Mouse (Mus musculus): ENCODE results near the gene Otulinl. TPM values are rescaled to one million over a fixed set of nuclear protein-coding genes. Genes with fewer than 3 reads are reported as not detected.

Otulinl gene
- polyA plus RNA-seq, 1 experiment from 2014 or later = 8.8 TPM

- WGBS = 39% methylated on average over 11 of the region's 11 CpGs
Observed at GRCm38 (mm10) chr15:27702031-27702971, 20.9 kb upstream of the Otulinl start.

GRCm38 (mm10) chr15:27697632-27698031 is 16.3 kb upstream of the Otulinl start:
- no peak overlapping the region for H3K27ac ChIP-seq
- no peak overlapping the region for H3K4me3 ChIP-seq
- no peak overlapping the region for H3K4me2 ChIP-seq
- H3K4me1 ChIP-seq = peaks cover 6% of the 10 kb centered on the region
- no peaks in the 10 kb centered on the region for H3K36me3 ChIP-seq (ENCODE audit: poor library complexity, severe bottlenecking)
- no peak overlapping the region for H3K9ac ChIP-seq
- no peak for ATAC-seq
- no peaks in the 10 kb centered on the region for H3K27me3 ChIP-seq
- 95% methylated on average over 5 of the region's 5 CpGs for WGBS
- no peaks in the 10 kb centered on the region for H3K9me3 ChIP-seq (replicated peaks)

More at GRCm38 (mm10) chr15:27702031-27702971, 20.9 kb upstream of the Otulinl start:
- Histone ChIP-seq H3K27ac (no peak overlapping the region), H3K9me3 (replicated peaks) (no peaks in the 10 kb centered on the region), H3K4me1 (peaks cover 14% of the 10 kb centered on the region), H3K4me2 (no peak overlapping the region), H3K27me3 (no peaks in the 10 kb centered on the region), H3K9ac (no peak overlapping the region), H3K36me3 (ENCODE audit: poor library complexity, severe bottlenecking) (no peaks in the 10 kb centered on the region), H3K4me3 (no peak overlapping the region)
- ATAC-seq = no peak

- WGBS = 94% methylated on average over 10 of the region's 10 CpGs
- Histone ChIP-seq H3K27me3 (no peaks in the 10 kb centered on the region), H3K4me3 (no peak overlapping the region), H3K4me1 (no peaks in the 10 kb centered on the region), H3K36me3 (ENCODE audit: poor library complexity, severe bottlenecking) (no peaks in the 10 kb centered on the region), H3K9ac (no peak overlapping the region), H3K27ac (no peak overlapping the region), H3K4me2 (no peak overlapping the region), H3K9me3 (replicated peaks) (no peaks in the 10 kb centered on the region)
- ATAC-seq = no peak
Observed at GRCm38 (mm10) chr15:27693235-27693634, 11.9 kb upstream of the Otulinl start.

- Histone ChIP-seq H3K27me3 (no peaks in the 10 kb centered on the region), H3K4me2 (no peak overlapping the region), H3K27ac (no peak overlapping the region), H3K9me3 (replicated peaks) (no peaks in the 10 kb centered on the region), H3K4me3 (no peak overlapping the region), H3K4me1 (no peaks in the 10 kb centered on the region), H3K9ac (no peak overlapping the region), H3K36me3 (ENCODE audit: poor library complexity, severe bottlenecking) (no peaks in the 10 kb centered on the region)
- WGBS = 66% methylated on average over 7 of the region's 7 CpGs
- ATAC-seq = no peak
Observed at GRCm38 (mm10) chr15:27692161-27692560, 10.8 kb upstream of the Otulinl start.

- 89% methylated on average over 7 of the region's 7 CpGs for WGBS
- Histone ChIP-seq H3K36me3 (ENCODE audit: poor library complexity, severe bottlenecking) (no peaks in the 10 kb centered on the region), H3K9ac (no peak overlapping the region), H3K9me3 (replicated peaks) (no peaks in the 10 kb centered on the region), H3K4me1 (no peaks in the 10 kb centered on the region), H3K27ac (no peak overlapping the region), H3K4me3 (no peak overlapping the region), H3K4me2 (no peak overlapping the region), H3K27me3 (no peaks in the 10 kb centered on the region)
- ATAC-seq = no peak
Observed at GRCm38 (mm10) chr15:27691213-27691612, 9.8 kb upstream of the Otulinl start.

GRCm38 (mm10) chr15:27688041-27688651 is 6.8 kb upstream of the Otulinl start:
- Histone ChIP-seq H3K27me3 (no peaks in the 10 kb centered on the region), H3K4me2 (no peak overlapping the region), H3K36me3 (ENCODE audit: poor library complexity, severe bottlenecking) (no peaks in the 10 kb centered on the region), H3K27ac (no peak overlapping the region), H3K9me3 (replicated peaks) (no peaks in the 10 kb centered on the region), H3K9ac (no peak overlapping the region), H3K4me1 (no peaks in the 10 kb centered on the region), H3K4me3 (no peak overlapping the region)
- ATAC-seq = no peak
- WGBS = 89% methylated on average over 9 of the region's 9 CpGs

- no peak overlapping the region for H3K4me3 ChIP-seq
- no peaks in the 10 kb centered on the region for H3K9me3 ChIP-seq (replicated peaks)
- no peaks in the 10 kb centered on the region; the same call in 1 of the 2 replicates for H3K27me3 ChIP-seq
- H3K9ac ChIP-seq = no peak overlapping the region
- H3K4me2 ChIP-seq = no peak overlapping the region
- H3K4me1 ChIP-seq = peaks cover 7% of the 10 kb centered on the region
- H3K36me3 ChIP-seq (ENCODE audit: poor library complexity, severe bottlenecking) = no peaks in the 10 kb centered on the region
- no peak for ATAC-seq
- 86% methylated on average over 7 of the region's 7 CpGs for WGBS
- no peak overlapping the region for H3K27ac ChIP-seq
Observed at GRCm38 (mm10) chr15:27684813-27685212, 3.4 kb upstream of the Otulinl start.

- H3K9ac ChIP-seq = no peak overlapping the region
- H3K9me3 ChIP-seq (replicated peaks) = no peaks in the 10 kb centered on the region
- peaks cover 7% of the 10 kb centered on the region for H3K4me1 ChIP-seq
- no peak overlapping the region for H3K4me3 ChIP-seq
- no peaks in the 10 kb centered on the region; the same call in 1 of the 2 replicates for H3K27me3 ChIP-seq
- 93% methylated on average over 1 of the region's 1 CpGs for WGBS
- no peaks in the 10 kb centered on the region for H3K36me3 ChIP-seq (ENCODE audit: poor library complexity, severe bottlenecking)
- no peak for ATAC-seq
- H3K27ac ChIP-seq = no peak overlapping the region
- no peak overlapping the region for H3K4me2 ChIP-seq
Observed at GRCm38 (mm10) chr15:27683206-27683605, 1.8 kb upstream of the Otulinl start.

- H3K9ac ChIP-seq = no peak overlapping the region
- 39% methylated on average over 9 of the region's 9 CpGs for WGBS
- H3K4me2 ChIP-seq = no peak overlapping the region
- no peak for ATAC-seq
- H3K27me3 ChIP-seq = no peaks in the 10 kb centered on the region; the same call in 1 of the 2 replicates
- H3K27ac ChIP-seq = no peak overlapping the region
- no peaks in the 10 kb centered on the region for H3K9me3 ChIP-seq (replicated peaks)
- H3K4me1 ChIP-seq = peaks cover 7% of the 10 kb centered on the region
- H3K36me3 ChIP-seq (ENCODE audit: poor library complexity, severe bottlenecking) = no peaks in the 10 kb centered on the region
- no peak overlapping the region for H3K4me3 ChIP-seq
Observed at GRCm38 (mm10) chr15:27682619-27683018, 1.2 kb upstream of the Otulinl start.

- Histone ChIP-seq H3K27ac (no peak overlapping the region), H3K4me2 (peak overlapping the region; percentile 82), H3K36me3 (ENCODE audit: poor library complexity, severe bottlenecking) (no peaks in the 10 kb centered on the region), H3K4me1 (peaks cover 15% of the 10 kb centered on the region), H3K4me3 (peak overlapping the region; percentile 64), H3K9me3 (replicated peaks) (no peaks in the 10 kb centered on the region), H3K9ac (peak overlapping the region; percentile 73), H3K27me3 (no peaks in the 10 kb centered on the region; the same call in 1 of the 2 replicates)
- no peak for ATAC-seq
- WGBS = 2% methylated on average over 28 of the region's 28 CpGs
Observed at GRCm38 (mm10) chr15:27680997-27681396, 382 bp downstream of the Otulinl start.

- WGBS = 87% methylated on average over 9 of the region's 9 CpGs
- Histone ChIP-seq H3K4me1 (peaks cover 16% of the 10 kb centered on the region), H3K36me3 (ENCODE audit: poor library complexity, severe bottlenecking) (no peaks in the 10 kb centered on the region), H3K27me3 (no peaks in the 10 kb centered on the region; the same call in 1 of the 2 replicates), H3K27ac (no peak overlapping the region), H3K4me3 (no peak overlapping the region), H3K4me2 (no peak overlapping the region), H3K9me3 (replicated peaks) (no peaks in the 10 kb centered on the region), H3K9ac (no peak overlapping the region)
- ATAC-seq = no peak
Observed at GRCm38 (mm10) chr15:27678511-27678910, 2.9 kb downstream of the Otulinl start.

- no peaks in the 10 kb centered on the region; the same call in 1 of the 2 replicates for H3K27me3 ChIP-seq
- no peak overlapping the region for H3K27ac ChIP-seq
- no peak overlapping the region for H3K4me3 ChIP-seq
- H3K9me3 ChIP-seq (replicated peaks) = no peaks in the 10 kb centered on the region
- H3K36me3 ChIP-seq (ENCODE audit: poor library complexity, severe bottlenecking) = no peaks in the 10 kb centered on the region
- no peak overlapping the region for H3K9ac ChIP-seq
- H3K4me2 ChIP-seq = no peak overlapping the region
- WGBS = 85% methylated on average over 6 of the region's 6 CpGs
- no peak for ATAC-seq
- peaks cover 16% of the 10 kb centered on the region for H3K4me1 ChIP-seq
Observed at GRCm38 (mm10) chr15:27677801-27678200, 3.6 kb downstream of the Otulinl start.
